Mouse (Mus musculus) limb, embryonic 14.5 days (tissue): ENCODE results near the gene Tnfrsf11a. TPM values are rescaled to one million over a fixed set of nuclear protein-coding genes. Genes with fewer than 3 reads are reported as not detected.
A peak's percentile ranks its signal among the peaks of the same experiment; 100 is the strongest.

Experiments used
- ATAC-seq: fragments of 200-750 bp; cut with Nextera tagmentation; 2 replicates; pipeline ENCODE4 v1.8.0; 2017; ENCODE audit warnings: low read depth, moderate number of reproducible peaks, moderate TSS enrichment; ENCODE audit not compliant: low FRiP score
- DNase-seq: peaks from one replicate; pipeline ENCODE4 v3.0.0-alpha.2; 2015; ENCODE audit warnings: low spot score
- H3K27ac ChIP-seq: fragments of 300-500 bp; sonication (generic); replicated peaks from 2 replicates; pipeline ENCODE4 v1.5.1; 2014; ENCODE audit warnings: low read depth, mild to moderate bottlenecking, low read length, moderate library complexity, mixed read lengths
- H3K27me3 ChIP-seq: fragments of 300-500 bp; sonication (generic); 2 replicates; pipeline ENCODE4 v1.6.1; 2014; ENCODE audit warnings: low read length, mixed read lengths; ENCODE audit not compliant: control insufficient read depth, insufficient read depth
- H3K36me3 ChIP-seq: fragments of 300-500 bp; sonication (generic); 2 replicates; pipeline ENCODE4 v1.6.1; 2014; ENCODE audit warnings: mild to moderate bottlenecking, low read length, moderate library complexity, mixed read lengths; ENCODE audit not compliant: control insufficient read depth, insufficient read depth
- H3K4me1 ChIP-seq: fragments of 300-500 bp; sonication (generic); 2 replicates; pipeline ENCODE4 v1.6.1; 2014; ENCODE audit warnings: antibody characterized with exemption, low read length, mixed read lengths; ENCODE audit not compliant: control insufficient read depth, insufficient read depth
- H3K4me2 ChIP-seq: fragments of 300-500 bp; sonication (generic); replicated peaks from 2 replicates; pipeline ENCODE4 v1.6.1; 2014; ENCODE audit warnings: low read depth, mild to moderate bottlenecking, low read length, moderate library complexity; ENCODE audit not compliant: severe bottlenecking
- H3K4me3 ChIP-seq: fragments of 300-500 bp; sonication (generic); replicated peaks from 2 replicates; pipeline ENCODE4 v1.5.1; 2014; ENCODE audit warnings: low read length
- H3K9ac ChIP-seq: fragments of 300-500 bp; sonication (generic); 2 replicates; pipeline ENCODE4 v1.6.1; 2014; ENCODE audit warnings: mild to moderate bottlenecking, low read depth, low read length, moderate library complexity; ENCODE audit not compliant: severe bottlenecking
- H3K9me3 ChIP-seq: fragments of 300-500 bp; sonication (generic); 2 replicates; pipeline ENCODE4 v1.6.1; 2016; ENCODE audit warnings: low read length; ENCODE audit not compliant: control insufficient read depth
- POLR2A ChIP-seq: fragments of 200-500 bp; IDR thresholded peaks from 2 replicates; pipeline ENCODE4 v1.8.0; 2012; ENCODE audit warnings: inconsistent platforms, mild to moderate bottlenecking, moderate library complexity, borderline replicate concordance; ENCODE audit not compliant: insufficient read depth, insufficient read length; ENCODE audit errors: extremely low read depth
- WGBS: fragments of 180-500 bp; shearing (Covaris S2); extraction: QIAGEN DNeasy Blood & Tissue Kit; methylation state at CpG from one replicate; pipeline ENCODE4 v1.1.7; 2014; 5-methylcytosine and 5-hydroxymethylcytosine counted together
- polyA plus RNA-seq, 2 experiments: library from polyadenylated mRNA; depleted of rRNA in 1 of 2; stranded (reverse) in 1 of 2; unstranded in 1 of 2; fragments of >200 nt; fragmentation: Nextera tagmentation in 1 of 2; extraction: Ambion mirVana in 1 of 2; gene quantifications; 2 replicates each; pipeline versions ENCODE4 v1.2.1 to v1.2.3; 2012 to 2014

Gene Tnfrsf11a
- polyA plus RNA-seq, 2 experiments = 1.6 to 1.8 TPM

DNA sequence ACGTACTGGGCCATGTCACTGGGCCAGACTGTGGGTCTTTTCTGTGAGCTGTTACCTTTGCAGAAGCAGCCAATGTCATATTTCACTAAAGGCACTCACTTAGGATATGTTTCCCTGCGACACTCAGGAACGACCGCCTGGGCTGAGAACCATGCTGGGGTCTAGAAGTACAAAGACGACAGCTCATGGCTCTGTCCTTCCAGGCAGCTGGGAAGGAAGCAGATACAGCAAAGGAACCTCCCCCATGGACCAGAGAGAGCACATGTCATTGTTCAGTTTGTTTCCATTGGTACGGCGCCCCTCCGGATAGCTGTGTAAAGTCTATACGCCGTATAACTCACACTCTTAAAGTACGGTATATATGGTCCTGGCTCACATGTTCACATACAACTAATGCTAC, 97.9 kb downstream of the Tnfrsf11a start:
- WGBS = 88% methylated on average over 11 of the region's 11 CpGs

DNA sequence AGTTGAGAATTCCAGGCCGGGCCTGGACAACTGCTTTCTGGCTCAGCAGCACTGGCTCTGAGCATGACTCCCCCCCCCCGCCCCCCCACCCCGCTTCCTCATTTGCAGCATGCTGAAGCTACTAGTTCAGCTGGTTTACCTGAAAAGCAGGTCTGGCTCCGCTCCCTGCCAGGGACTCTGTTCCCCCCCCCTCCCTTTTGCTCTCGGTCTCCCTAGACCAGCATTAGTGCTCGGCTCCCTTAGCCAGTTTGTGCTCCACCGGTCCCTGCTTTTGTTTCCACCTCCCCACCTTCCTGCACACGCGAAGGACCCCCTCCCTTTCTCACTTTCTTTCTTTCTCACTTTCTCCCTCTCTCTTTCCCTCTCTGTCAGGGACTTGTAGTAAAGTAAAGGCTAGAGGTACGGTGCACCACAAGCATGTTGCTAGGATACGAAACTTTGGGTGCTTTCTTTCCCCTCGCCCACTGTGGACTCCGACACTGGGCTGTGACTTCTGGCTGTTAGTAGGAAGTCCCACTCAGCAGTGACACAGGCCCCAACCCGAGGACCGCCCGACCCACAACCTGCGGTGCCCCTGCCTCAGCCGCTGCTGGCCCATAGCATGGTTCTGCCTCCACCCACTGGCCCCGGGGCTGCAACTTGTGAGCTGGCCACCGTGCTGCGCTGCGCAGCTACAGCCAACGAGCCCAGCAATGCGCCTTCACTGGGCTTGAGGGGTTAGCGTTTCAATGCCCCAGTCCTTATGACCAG, 100.2 kb downstream of the Tnfrsf11a start:
- peak overlapping the region; percentile 19 for H3K4me3 ChIP-seq
- H3K9ac ChIP-seq = peak overlapping the region; percentile 31
- no peaks in the 10 kb centered on the region for H3K36me3 ChIP-seq
- H3K27ac ChIP-seq = no peak overlapping the region
- WGBS = 18% methylated on average over 25 of the region's 25 CpGs
- no peaks in the 10 kb centered on the region for H3K27me3 ChIP-seq
- peak overlapping the region; percentile 42 for H3K4me2 ChIP-seq
- no peaks in the 10 kb centered on the region for H3K9me3 ChIP-seq
- DNase-seq = peak; percentile 3
- no peak for TF ChIP-seq POLR2A
- H3K4me1 ChIP-seq = 0 out of 2 replicates have a peak, but pooled peaks cover 2% of the 10 kb centered on the region
- ATAC-seq = peak; percentile 73

More for the DNA sequence above, 97.9 kb downstream of the Tnfrsf11a start:
- Histone ChIP-seq H3K4me3 (no peak overlapping the region), H3K27me3 (no peaks in the 10 kb centered on the region), H3K9ac (no peak overlapping the region), H3K9me3 (no peaks in the 10 kb centered on the region), H3K36me3 (no peaks in the 10 kb centered on the region), H3K27ac (no peak overlapping the region), H3K4me1 (0 out of 2 replicates have a peak, but pooled peaks cover 2% of the 10 kb centered on the region), H3K4me2 (no peak overlapping the region)
- no peak for DNase-seq
- TF ChIP-seq POLR2A = no peak
- ATAC-seq = no peak

DNA sequence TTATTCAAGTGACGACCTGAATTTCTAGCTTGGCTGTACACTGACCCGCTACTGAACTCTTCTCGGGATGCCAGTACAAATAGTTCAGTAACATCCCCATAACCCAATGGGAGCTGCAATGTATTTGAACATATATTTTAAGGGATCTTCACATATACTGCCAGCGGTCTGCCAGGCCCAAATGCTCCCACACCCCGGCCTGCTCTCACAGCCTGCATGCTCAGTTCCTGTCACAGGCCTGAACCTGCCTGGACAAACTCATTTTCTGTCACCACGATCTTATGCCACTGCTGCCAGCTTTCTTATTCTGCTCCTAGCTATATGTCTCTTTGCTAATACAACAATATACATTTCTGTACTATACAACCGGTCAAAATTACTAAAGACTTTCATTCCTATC, 100.9 kb downstream of the Tnfrsf11a start:
- H3K4me1 ChIP-seq = 0 out of 2 replicates have a peak, but pooled peaks cover 2% of the 10 kb centered on the region
- no peak overlapping the region for H3K4me2 ChIP-seq
- H3K36me3 ChIP-seq = no peaks in the 10 kb centered on the region
- 64% methylated on average over 7 of the region's 7 CpGs for WGBS
- no peaks in the 10 kb centered on the region for H3K27me3 ChIP-seq
- DNase-seq (no peak), ATAC-seq (no peak)
- H3K27ac ChIP-seq = no peak overlapping the region
- TF ChIP-seq POLR2A = no peak
- H3K4me3 ChIP-seq = no peak overlapping the region
- no peaks in the 10 kb centered on the region for H3K9me3 ChIP-seq
- H3K9ac ChIP-seq = no peak overlapping the region

DNA sequence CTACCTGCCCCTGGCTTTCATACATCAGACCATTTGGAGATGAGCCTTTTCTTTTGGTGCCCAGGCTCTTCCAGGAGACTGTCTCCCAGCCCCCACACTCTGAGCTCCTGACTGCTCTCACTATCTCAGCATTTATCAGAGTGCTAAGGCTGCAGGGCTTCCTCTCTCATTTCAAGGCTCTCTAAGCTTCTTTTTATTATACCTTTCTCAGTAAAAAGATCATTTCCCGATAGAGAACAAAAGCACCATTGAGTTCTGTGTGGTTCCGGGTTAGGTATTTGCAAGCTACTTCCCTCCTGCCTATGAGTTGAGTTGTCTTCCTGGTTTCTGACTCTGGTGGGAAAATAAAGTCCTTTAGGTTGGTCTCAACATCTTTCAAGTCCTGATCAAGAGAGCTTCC, 103.0 kb downstream of the Tnfrsf11a start:
- H3K27ac ChIP-seq = no peak overlapping the region
- H3K4me1 ChIP-seq = 0 out of 2 replicates have a peak, but pooled peaks cover 2% of the 10 kb centered on the region
- H3K27me3 ChIP-seq = no peaks in the 10 kb centered on the region
- ATAC-seq = no peak
- WGBS = 66% methylated on average over 2 of the region's 2 CpGs
- DNase-seq = no peak
- H3K9ac ChIP-seq = no peak overlapping the region
- H3K9me3 ChIP-seq = no peaks in the 10 kb centered on the region
- no peak overlapping the region for H3K4me3 ChIP-seq
- no peak for TF ChIP-seq POLR2A
- no peak overlapping the region for H3K4me2 ChIP-seq
- H3K36me3 ChIP-seq = no peaks in the 10 kb centered on the region

DNA sequence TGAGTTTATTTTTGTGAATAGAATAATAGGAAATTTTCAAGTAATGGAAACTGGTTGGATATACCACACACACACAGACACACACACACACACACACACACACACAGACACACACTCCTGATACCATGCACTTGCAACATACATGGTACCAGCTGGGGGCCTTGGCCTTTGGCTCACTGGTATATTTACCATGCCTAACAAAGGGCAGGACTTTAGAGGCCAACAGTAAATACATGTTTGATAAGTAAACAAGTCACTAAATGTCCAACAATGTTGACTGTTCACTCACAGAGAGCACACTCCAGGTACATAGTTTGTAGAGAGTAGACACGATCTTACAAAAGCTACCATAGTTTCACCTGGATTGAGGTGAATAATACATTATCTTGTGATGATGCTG, 104.6 kb downstream of the Tnfrsf11a start:
- 94% methylated on average over 1 of the region's 1 CpGs for WGBS
- no peak for DNase-seq
- ATAC-seq = no peak

More for the DNA sequence above, 104.6 kb downstream of the Tnfrsf11a start:
- Histone ChIP-seq H3K4me3 (no peak overlapping the region), H3K27me3 (no peaks in the 10 kb centered on the region), H3K36me3 (no peaks in the 10 kb centered on the region), H3K9me3 (no peaks in the 10 kb centered on the region), H3K4me1 (0 out of 2 replicates have a peak, but pooled peaks cover 2% of the 10 kb centered on the region), H3K27ac (no peak overlapping the region), H3K9ac (no peak overlapping the region), H3K4me2 (no peak overlapping the region)
- no peak for TF ChIP-seq POLR2A
